Mouse (Mus musculus) activated CD4-positive, CD25-positive, alpha-beta regulatory T cell, adult 4 months (primary cell): ENCODE data around the gene Slc6a3. TPM values are rescaled to one million over a fixed set of nuclear protein-coding genes. Genes with fewer than 3 reads are reported as not detected.
A peak's percentile ranks its signal among the peaks of the same experiment; 100 is the strongest.

Experiments
- ATAC-seq: one replicate; pipeline ENCODE4 v1.8.0; 2017
- polyA plus RNA-seq, 2 experiments: library from polyadenylated mRNA; unstranded; fragments of 100-300 nt; shearing (Covaris generic); gene quantifications; one replicate each; pipeline ENCODE4 v1.2.1; 2017

Slc6a3 gene
- polyA plus RNA-seq, 2 experiments from 2014 or later = not detected

DNA sequence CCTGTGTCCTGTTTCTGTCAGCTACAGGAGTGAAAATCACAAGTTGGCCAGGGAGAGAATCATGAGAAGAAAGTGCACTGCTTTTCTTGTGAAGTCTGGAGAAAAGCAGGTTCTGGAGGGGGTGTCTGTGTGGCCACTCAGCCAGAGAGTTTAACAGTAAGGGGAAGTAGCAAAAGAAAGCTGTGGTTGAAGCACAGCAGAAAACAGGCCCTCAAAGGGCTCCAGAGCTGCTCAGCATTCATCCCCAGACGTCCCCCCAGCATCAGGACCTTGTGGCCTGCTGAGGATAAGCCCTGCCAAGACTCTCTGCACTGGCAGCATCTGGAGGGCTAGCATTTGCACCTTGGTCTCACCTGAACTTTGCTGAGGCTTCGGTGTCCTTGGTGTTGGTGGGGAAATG, 56.0 kb downstream of the Slc6a3 start:
- no peak for ATAC-seq

DNA sequence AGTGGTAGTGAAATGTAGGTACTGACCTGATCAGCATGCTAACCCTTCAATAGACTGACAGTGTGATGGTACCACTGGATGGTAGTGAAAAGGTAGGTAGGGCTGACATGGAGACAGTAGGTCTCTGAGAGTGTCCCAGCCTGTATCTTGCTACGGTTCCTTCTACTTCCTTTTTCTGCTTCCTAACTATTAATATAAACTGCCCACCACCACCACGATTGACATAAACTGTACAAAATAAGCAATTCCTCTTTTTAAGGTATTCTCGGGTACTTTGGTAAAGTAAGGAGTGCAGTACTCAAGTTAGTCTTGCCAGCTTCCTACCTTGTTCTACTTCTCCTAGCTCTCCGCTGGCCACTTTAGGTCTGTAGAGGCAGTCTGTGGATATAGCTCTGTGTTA, 59.7 kb downstream of the Slc6a3 start:
- ATAC-seq = no peak

DNA sequence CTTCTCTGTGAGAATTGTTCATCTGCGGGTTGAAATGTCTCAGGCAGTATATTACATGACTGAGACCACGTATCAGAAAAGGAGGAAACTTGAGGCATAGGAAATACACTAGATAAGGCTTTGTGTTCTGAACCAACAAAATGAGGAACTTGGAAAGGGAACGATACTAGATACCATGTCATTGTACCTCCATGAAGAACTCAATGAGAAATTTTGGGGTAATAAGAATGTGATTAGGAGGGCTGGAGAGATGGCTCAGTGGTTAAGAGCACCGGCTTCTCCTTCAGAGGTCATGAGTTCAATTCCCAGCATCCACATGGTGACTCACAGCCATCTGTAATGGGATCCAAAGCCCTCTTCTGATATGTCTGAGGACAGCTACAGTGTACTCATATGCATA, 63.7 kb downstream of the Slc6a3 start:
- no peak for ATAC-seq

DNA sequence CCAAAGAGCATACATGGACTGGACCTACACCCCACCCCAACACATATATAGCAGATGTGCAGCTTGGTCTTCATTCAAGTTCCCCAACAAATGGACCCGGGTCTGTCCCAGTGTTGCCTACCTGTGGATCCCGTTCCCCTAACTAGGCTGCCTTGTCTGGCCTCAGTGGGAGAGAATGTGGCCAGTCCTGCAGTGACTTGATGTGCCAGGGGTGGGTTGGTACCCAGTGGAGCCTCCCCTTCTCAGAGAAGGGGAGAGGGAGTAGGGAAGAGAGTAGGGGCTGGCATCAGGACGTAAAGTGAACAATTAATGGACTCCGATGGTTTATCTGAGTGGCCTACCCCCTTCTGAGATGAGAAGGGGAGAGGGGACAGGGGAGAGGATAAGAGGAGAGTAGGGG, 66.5 kb downstream of the Slc6a3 start:
- ATAC-seq = no peak

DNA sequence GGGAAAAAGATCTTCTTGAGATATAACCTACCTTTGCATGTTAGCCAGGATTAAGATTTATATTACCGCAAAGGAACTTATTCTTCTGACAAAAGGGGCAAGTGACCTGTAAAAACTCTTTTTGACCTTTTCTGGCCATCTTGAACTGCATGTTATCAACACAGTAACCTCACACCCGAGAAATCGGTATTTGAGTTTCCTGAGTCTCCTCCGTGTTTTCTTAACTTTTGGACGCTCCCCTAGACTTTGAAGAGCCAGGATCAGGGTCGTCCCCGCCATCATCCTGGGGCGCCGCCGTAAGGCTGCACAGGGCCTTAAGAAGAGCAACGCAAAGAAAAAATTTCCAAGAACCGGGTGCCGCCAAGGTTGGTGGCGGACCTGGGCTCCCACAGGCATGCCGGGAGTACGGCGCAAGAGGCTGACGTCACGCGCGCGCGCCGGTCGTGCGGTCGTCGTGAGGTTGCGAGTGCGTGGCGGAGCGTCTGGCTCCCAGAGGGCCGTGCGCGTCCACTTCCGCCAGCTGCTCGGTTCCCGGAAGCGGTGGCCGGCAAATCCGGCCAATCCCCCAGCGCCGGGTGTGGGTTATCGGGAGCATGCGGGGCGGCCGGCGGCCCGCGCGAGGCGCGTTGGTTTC, 67.1 kb downstream of the Slc6a3 start, which contains the start of gene Clptm1l:
TSS of gene Clptm1l (plus strand) at position 485 of the 634 bp plus-strand sequence.
- ATAC-seq = peak; percentile 94

DNA sequence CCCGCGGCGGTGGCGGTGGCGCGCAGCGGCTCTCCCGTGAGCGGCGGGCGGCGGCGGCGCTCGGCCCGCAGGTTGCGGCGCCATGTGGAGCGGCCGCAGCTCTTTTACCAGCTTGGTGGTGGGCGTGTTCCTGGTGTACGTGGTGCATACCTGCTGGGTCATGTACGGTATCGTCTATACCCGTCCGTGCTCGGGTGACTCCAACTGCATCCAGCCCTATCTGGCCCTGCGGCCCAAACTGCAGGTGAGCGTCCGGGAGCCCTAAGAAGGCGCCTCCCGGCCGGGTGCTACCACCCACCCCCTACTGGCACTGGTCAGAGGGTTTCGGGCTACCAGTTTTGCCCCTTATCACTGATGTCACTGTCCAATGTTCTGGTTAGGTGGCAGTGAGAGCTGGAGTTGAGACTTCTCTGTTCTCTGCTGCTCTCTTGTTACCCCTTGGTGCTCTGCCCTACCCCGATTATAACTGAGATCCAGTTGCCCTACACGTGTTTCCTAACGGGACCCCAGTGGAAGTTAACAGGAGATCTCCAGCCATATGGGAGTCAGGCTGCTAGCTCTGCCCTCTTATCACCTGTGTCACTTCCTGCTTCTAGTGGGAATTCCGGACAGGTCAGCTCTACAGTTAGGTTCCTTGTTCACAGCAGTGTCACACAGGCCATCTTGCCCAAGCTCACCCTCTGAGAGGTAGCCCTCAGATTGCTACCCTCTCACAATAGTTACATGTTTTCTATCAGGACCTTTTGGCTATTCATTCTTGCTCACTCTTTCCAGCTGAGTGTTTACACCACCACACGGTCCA, 67.8 kb downstream of the Slc6a3 start:
- ATAC-seq = peak; percentile 3

DNA sequence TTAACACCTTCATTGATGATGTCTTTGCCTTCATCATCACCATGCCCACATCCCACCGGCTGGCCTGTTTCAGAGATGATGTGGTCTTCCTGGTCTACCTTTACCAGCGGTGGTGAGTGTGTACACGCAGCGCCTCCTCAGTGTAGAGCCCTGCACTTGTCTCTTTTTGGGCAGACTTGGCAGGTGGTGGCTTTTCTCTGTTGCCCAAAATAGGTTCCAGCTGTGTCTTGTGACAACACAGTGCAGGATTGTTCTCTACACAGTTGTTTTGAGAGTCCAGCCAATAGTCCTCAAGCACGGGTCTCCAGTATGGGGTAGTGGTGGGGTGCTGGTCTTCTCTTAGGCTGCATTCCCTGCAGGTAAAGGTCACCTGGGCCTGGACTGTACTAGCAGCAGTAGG, 81.9 kb downstream of the Slc6a3 start:
- ATAC-seq = no peak

DNA sequence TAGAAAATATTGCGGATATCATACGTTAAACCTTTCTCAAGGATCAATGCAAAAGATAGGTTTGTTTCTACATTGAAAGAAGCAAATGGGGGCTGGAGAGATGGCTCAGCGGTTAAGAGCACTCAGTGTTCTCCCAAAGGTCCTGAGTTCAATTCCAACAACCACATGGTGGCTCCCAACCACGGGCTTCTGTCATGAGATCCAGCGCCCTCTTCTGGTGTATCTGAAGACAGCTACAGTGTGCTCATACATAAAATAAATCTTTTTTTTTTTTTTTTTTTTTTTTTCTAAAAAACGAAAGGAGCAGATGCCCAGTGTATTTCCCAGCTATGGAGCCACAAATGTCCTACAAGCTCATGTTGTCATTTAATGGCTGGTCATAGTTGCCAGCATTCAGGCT, 84.1 kb downstream of the Slc6a3 start:
- peak; percentile 59 for ATAC-seq

DNA sequence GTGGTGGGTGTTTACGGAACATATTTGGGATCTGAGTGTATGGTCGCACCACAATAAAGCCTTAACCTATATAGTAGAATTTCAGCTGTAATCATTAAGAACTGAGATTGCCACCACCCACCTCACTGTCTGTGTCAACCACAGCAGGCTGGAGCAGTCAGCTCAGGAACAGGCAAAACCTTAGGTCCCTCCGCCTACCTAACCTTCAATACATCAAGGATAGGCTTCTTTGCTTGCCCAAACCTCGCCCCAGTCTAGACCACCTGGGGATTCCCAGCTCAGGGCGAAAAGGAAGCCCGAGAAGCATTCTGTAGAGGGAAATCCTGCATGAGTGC, 89.8 kb downstream of the Slc6a3 start:
- no peak for ATAC-seq

DNA sequence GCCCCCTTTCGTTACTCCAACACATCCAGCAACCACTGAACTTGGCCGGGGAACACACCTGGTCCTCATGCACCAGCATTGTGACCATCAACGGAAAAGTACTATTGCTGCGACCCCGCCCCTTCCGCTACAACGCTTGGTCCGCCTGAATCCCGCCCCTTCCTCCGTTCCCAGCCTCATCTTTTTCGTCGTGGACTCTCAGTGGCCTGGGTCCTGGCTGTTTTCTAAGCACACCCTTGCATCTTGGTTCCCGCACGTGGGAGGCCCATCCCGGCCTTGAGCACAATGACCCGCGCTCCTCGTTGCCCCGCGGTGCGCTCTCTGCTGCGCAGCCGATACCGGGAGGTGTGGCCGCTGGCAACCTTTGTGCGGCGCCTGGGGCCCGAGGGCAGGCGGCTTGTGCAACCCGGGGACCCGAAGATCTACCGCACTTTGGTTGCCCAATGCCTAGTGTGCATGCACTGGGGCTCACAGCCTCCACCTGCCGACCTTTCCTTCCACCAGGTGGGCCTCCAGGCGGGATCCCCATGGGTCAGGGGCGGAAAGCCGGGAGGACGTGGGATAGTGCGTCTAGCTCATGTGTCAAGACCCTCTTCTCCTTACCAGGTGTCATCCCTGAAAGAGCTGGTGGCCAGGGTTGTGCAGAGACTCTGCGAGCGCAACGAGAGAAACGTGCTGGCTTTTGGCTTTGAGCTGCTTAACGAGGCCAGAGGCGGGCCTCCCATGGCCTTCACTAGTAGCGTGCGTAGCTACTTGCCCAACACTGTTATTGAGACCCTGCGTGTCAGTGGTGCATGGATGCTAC, 90.4 kb downstream of the Slc6a3 start, which contains the start of gene Tert:
TSS of gene Tert (plus strand) at position 167 of the 805 bp plus-strand sequence.
- ATAC-seq = peak; percentile 92

Other genes with a start within 250 kb of the Slc6a3 start
- 100 to 1,000 TPM; 138 to 148 TPM for gene Mrpl36, start 208.2 kb upstream of the Slc6a3 start, polyA plus RNA-seq
- gene Ndufs6, start 208.2 kb upstream of the Slc6a3 start, polyA plus RNA-seq = 100 to 1,000 TPM; 157 to 168 TPM
- gene Lpcat1, start 69.5 kb upstream of the Slc6a3 start, polyA plus RNA-seq = 10 to 100 TPM; 22.3 to 28.0 TPM
- 10 to 100 TPM; 30.6 to 33.6 TPM for gene Clptm1l, start 67.3 kb downstream of the Slc6a3 start, polyA plus RNA-seq
- 1 to 10 TPM; 2.4 to 2.8 TPM for gene Tert, start 90.2 kb downstream of the Slc6a3 start, polyA plus RNA-seq
- not detected for gene Slc6a18, start 141.3 kb downstream of the Slc6a3 start, polyA plus RNA-seq
- gene Slc6a19, start 168.1 kb downstream of the Slc6a3 start, polyA plus RNA-seq = under 1 TPM in 1 of 2 experiments, not detected in 1; 0.26 TPM
- gene Slc12a7, start 196.3 kb downstream of the Slc6a3 start, polyA plus RNA-seq = 10 to 100 TPM; 30.3 to 34.9 TPM